Mouse (Mus musculus) embryonic facial prominence, embryonic 12.5 days (tissue): Measurements from ENCODE around the gene Wdfy3. TPM values are rescaled to one million over a fixed set of nuclear protein-coding genes. Genes with fewer than 3 reads are reported as not detected.
"Not testable (repeated sequence)": the region's sequence is repeated elsewhere in the genome, so short reads cannot be mapped to it uniquely, and the experiment has no call there.

Experiments used
- ATAC-seq: fragments of 200-750 bp; cut with Nextera tagmentation; 2 replicates; pipeline ENCODE4 v1.8.0; 2017; ENCODE audit not compliant: insufficient number of reproducible peaks, insufficient read depth, low FRiP score, low TSS enrichment
- H3K27ac ChIP-seq: fragments of 300-500 bp; sonication (generic); 2 replicates; pipeline ENCODE4 v1.5.1; 2016; ENCODE audit warnings: mild to moderate bottlenecking
- H3K27me3 ChIP-seq: fragments of 300-500 bp; sonication (generic); 2 replicates; pipeline ENCODE4 v1.6.1; 2016; ENCODE audit warnings: mild to moderate bottlenecking, moderate library complexity
- H3K36me3 ChIP-seq: fragments of 300-500 bp; sonication (generic); 2 replicates; pipeline ENCODE4 v1.6.1; 2016; ENCODE audit warnings: mild to moderate bottlenecking
- H3K4me1 ChIP-seq: fragments of 300-500 bp; sonication (generic); 2 replicates; pipeline ENCODE4 v1.6.1; 2016
- H3K4me2 ChIP-seq: fragments of 300-500 bp; sonication (generic); replicated peaks from 2 replicates; pipeline ENCODE4 v1.6.1; 2016; ENCODE audit warnings: mild to moderate bottlenecking, moderate library complexity
- H3K4me3 ChIP-seq: fragments of 300-500 bp; sonication (generic); 2 replicates; pipeline ENCODE4 v1.5.1; 2016; ENCODE audit warnings: mild to moderate bottlenecking
- H3K9ac ChIP-seq: fragments of 300-500 bp; sonication (generic); 2 replicates; pipeline ENCODE4 v1.6.1; 2016; ENCODE audit warnings: mild to moderate bottlenecking, moderate library complexity
- H3K9me3 ChIP-seq: fragments of 300-500 bp; sonication (generic); 2 replicates; pipeline ENCODE4 v1.6.1; 2016; ENCODE audit warnings: mild to moderate bottlenecking, moderate library complexity
- WGBS: fragments of 180-500 bp; shearing (Covaris S2); methylation state at CpG from one replicate; pipeline ENCODE4 v1.1.7; 2016; 5-methylcytosine and 5-hydroxymethylcytosine counted together
- polyA plus RNA-seq: library from polyadenylated mRNA; unstranded; fragments of >200 nt; fragmentation: Nextera tagmentation; extraction: Ambion mirVana; gene quantifications from 2 replicates; pipeline ENCODE4 v1.2.1, GENCODE M21; 2016

Gene Wdfy3
- polyA plus RNA-seq, 1 experiment from 2014 or later: 26.1 TPM

DNA sequence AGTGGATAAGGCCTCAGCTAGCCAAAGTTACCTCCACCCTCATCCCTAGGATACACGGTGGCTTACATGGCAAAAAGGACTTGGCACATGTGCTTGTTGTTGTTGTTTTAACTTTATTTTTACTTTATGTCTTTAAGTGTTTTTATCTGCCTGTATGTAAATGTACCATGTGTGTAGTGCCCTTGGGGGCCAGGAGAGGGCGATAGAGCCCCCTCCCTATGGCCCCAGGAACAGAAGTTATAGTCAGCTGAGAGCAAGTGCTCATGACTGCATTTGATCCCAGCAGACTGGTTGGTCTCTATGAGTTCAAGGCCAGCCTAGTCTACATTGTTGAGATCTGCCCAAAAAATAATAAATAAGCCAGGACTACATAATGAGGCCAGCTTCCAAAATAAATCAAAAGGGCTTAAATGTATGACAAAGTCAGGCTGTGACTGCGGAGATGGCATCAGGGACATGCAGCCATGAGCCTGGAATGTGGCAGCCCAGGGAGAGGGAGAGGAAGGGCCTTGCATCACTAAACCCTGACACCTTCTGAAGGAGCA lies 74.2 kb downstream of the Wdfy3 start:
- Histone ChIP-seq H3K36me3 (0 out of 2 replicates have a peak, but pooled peaks cover 2% of the 10 kb centered on the region), H3K9ac (no peak overlapping the region), H3K4me2 (no peak overlapping the region), H3K27ac (no peak overlapping the region), H3K9me3 (no peaks in the 10 kb centered on the region), H3K27me3 (no peaks in the 10 kb centered on the region), H3K4me1 (peaks cover 14% of the 10 kb centered on the region), H3K4me3 (no peak overlapping the region)
- no peak for ATAC-seq
- WGBS: 73% methylated on average over 3 of the region's 3 CpGs

DNA sequence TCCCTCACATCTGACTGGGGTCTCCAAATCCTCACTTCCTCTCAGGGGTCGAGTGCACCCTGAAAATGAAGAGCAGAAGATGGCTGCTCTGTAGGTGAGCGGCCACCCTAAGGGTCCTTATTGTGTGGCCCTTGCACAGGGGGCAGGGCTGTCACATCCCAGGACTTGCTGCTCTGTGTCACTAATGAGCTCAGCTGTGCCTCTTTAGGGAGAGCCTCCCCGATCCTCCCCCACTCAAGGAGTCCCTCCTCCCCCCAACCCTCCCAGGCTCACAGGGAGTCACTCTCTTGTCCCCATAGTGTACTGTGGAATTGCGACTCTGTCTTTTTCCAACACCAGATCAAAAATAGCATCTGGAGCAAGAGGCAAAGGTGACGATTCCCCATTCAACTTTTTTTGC lies 75.7 kb downstream of the Wdfy3 start:
- 57% methylated on average over 5 of the region's 5 CpGs for WGBS
- Histone ChIP-seq H3K4me3 (no peak overlapping the region), H3K9ac (no peak overlapping the region), H3K4me2 (no peak overlapping the region), H3K4me1 (peaks cover 10% of the 10 kb centered on the region), H3K9me3 (no peaks in the 10 kb centered on the region), H3K27ac (no peak overlapping the region), H3K27me3 (no peaks in the 10 kb centered on the region), H3K36me3 (0 out of 2 replicates have a peak, but pooled peaks cover 2% of the 10 kb centered on the region)
- no peak for ATAC-seq

DNA sequence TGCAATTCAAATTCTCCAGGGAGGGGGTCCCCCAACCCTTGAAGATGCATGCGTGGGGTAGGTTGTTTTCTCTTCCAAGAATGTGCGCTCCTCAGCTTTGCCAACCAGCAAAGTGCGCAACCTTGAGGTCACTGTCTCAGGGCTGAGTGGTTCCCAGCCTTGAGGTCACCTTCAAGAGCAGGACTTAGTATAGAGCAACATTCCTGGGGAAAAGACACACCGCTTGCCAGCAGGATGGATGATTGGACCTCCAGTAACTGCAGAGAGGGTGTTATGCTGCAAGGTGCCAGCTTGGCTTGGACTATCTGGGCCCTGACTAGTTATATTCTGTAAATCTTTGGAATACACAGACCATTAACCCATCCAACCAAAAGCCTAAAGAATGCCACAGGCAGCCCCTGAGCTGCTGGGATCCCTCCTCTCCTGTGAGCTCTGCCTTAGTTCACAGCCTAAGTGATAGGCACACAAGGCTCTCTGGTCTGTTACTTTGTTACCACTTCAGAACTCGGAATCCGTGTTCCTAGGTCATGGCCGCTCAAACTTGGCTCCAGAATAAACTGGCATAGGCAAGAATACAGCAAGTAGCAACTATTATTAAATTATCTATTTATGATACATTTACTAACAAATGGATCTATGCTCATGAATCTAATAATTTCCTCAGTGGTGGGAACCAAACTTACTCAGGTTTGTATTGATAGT lies 76.6 kb downstream of the Wdfy3 start:
- peaks cover 8% of the 10 kb centered on the region for H3K4me1 ChIP-seq
- H3K4me3 ChIP-seq: no peak overlapping the region
- WGBS: 92% methylated on average over 7 of the region's 7 CpGs
- H3K27me3 ChIP-seq: no peaks in the 10 kb centered on the region
- no peak overlapping the region for H3K4me2 ChIP-seq
- 0 out of 2 replicates have a peak, but pooled peaks cover 2% of the 10 kb centered on the region for H3K36me3 ChIP-seq
- no peak overlapping the region for H3K9ac ChIP-seq
- no peak for ATAC-seq
- no peaks in the 10 kb centered on the region for H3K9me3 ChIP-seq
- H3K27ac ChIP-seq: no peak overlapping the region

DNA sequence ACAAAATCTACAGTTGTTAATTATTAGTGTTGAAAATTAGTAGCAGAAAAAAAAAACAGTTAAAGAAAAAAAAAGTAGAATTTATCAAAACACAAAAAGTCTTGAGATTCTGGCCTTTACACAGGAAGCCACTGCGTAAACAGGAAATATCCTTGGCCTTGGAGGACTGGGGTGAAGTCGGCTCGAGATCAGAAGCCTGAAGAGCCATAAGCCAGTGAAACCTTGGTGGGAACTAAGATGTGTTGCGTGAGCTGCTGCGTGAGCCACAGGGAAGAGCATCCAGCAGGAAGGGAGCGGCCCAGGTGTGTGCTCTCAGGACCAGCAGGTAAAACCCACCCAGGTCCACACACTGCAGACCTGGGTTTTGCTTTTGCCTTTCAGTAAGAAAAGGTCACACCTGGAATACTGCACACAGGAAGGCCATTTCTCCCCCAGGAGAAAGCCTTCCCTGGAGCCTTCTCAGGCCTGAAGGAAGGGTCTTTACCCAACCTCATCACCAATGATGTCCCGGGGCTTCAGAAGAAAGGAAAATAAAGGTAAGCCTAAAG lies 79.3 kb downstream of the Wdfy3 start:
- peaks cover 8% of the 10 kb centered on the region for H3K4me1 ChIP-seq
- H3K9ac ChIP-seq: no peak overlapping the region
- H3K27me3 ChIP-seq: no peaks in the 10 kb centered on the region
- ATAC-seq: no peak
- 76% methylated on average over 7 of the region's 7 CpGs for WGBS
- H3K4me3 ChIP-seq: no peak overlapping the region
- H3K4me2 ChIP-seq: no peak overlapping the region
- H3K27ac ChIP-seq: no peak overlapping the region
- no peaks in the 10 kb centered on the region for H3K9me3 ChIP-seq
- no peaks in the 10 kb centered on the region for H3K36me3 ChIP-seq

DNA sequence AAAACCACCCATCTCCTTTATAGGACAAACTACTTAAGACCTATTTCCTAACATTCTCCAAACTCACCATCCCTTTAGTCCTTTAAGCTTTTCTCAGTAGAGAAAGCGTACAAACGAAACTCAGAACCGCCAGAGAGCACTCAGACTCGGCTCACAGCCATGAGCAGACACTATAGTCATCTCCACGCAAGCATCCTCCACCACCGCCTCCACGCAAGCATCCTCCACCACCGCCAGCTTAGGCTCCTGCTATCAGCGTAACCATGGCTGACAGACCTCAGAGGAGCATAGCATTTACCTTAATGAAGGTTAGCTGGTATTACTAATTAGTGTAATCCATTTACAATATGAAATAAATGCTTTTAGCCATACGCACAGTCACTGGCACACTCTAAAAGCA lies 81.2 kb downstream of the Wdfy3 start:
- no peaks in the 10 kb centered on the region for H3K27me3 ChIP-seq
- no peak overlapping the region for H3K4me2 ChIP-seq
- H3K4me1 ChIP-seq: peaks cover 8% of the 10 kb centered on the region
- ATAC-seq: no peak
- H3K36me3 ChIP-seq: no peaks in the 10 kb centered on the region
- H3K27ac ChIP-seq: no peak overlapping the region
- no peak overlapping the region for H3K4me3 ChIP-seq
- no peak overlapping the region for H3K9ac ChIP-seq
- no peaks in the 10 kb centered on the region for H3K9me3 ChIP-seq
- 92% methylated on average over 10 of the region's 10 CpGs for WGBS

DNA sequence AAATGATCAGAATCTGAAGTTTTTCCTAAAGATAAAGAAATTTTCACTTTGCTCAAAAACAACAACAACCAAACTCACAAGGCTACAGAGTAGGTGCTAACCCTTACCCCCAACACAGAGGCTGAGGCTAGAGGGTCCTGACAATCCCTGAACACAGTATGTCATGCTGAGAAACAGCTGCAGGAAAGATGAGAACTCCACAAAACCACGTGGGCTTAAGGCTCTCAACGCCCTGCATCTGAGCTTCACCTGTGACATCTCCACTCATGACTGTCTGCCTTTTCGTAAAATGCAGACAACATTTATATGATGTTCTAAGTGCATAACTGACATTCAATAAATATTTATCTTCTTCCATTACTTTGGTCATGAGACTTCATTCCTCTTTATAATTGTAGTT lies 83.0 kb downstream of the Wdfy3 start:
- ATAC-seq: no peak
- Histone ChIP-seq H3K9me3 (no peaks in the 10 kb centered on the region), H3K4me3 (no peak overlapping the region), H3K27me3 (no peaks in the 10 kb centered on the region), H3K27ac (no peak overlapping the region), H3K4me1 (peaks cover 8% of the 10 kb centered on the region), H3K36me3 (0 out of 2 replicates have a peak, but pooled peaks cover 1% of the 10 kb centered on the region), H3K9ac (no peak overlapping the region), H3K4me2 (no peak overlapping the region)
- WGBS: 66% methylated on average over 3 of the region's 3 CpGs

DNA sequence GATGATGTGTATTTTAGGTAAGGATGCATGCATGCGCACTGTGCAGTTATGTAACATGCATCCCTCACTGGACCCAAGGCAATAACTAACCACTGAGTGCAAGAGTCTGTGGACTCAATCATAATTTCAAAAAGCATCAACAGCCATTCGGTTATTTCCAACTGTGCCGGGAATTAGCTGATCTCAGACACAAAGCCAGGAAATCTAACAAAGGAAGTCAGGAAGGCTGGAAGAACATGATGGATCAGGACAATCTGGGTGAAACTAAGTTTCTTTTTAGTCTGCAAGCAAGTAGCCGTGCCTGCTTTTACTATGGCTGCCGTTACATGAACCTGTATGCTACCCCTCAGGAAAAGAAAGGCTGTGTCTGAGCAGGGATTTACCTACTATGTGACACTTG lies 87.5 kb downstream of the Wdfy3 start:
- Histone ChIP-seq H3K4me1 (no peaks in the 10 kb centered on the region), H3K4me3 (no peak overlapping the region), H3K27me3 (no peaks in the 10 kb centered on the region), H3K9ac (no peak overlapping the region), H3K27ac (no peak overlapping the region), H3K36me3 (peaks cover 24% of the 10 kb centered on the region), H3K4me2 (no peak overlapping the region), H3K9me3 (no peaks in the 10 kb centered on the region)
- 91% methylated on average over 5 of the region's 5 CpGs for WGBS
- no peak for ATAC-seq

DNA sequence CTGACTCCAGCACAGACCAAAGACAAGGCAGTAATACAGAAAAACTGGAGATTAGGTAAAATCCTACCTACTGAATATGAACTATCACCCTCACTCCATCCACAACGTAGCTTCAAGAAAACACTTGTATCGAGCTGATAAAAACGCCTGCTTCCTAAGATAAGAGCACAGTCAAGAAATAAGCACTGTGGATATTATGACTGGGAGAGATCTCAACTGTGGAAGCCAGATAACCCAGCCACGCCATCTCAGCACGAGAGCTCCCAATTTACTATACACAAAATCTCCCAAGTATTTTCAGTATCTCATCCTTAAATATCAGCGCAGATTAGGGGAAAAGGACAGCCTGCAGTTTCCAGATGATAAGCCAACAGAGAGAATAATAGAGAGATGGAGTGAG lies 90.1 kb downstream of the Wdfy3 start:
- Histone ChIP-seq H3K4me2 (no peak overlapping the region), H3K4me1 (no peaks in the 10 kb centered on the region), H3K9ac (no peak overlapping the region), H3K27ac (no peak overlapping the region), H3K27me3 (no peaks in the 10 kb centered on the region), H3K36me3 (peaks cover 24% of the 10 kb centered on the region), H3K4me3 (no peak overlapping the region), H3K9me3 (no peaks in the 10 kb centered on the region)
- ATAC-seq: no peak
- 93% methylated on average over 6 of the region's 6 CpGs for WGBS

DNA sequence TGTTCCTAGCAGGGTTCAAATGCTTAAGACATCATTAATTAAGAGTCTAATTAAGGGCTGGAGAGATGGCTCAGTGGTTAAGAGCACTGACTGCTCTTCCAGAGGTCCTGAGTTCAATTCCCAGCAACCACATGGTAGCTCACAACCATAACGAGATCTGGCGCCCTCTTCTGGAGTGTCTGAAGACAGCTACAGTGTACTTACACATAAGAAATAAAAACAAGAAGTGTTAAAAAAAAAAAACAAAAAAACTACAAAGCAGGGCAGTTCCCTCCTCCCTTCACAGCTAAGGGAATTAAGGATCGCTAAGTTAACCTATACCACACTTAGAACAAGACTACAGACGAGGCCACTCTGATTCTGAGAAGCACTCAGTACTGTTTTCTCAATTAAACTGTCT lies 97.1 kb downstream of the Wdfy3 start:
- not testable (repeated sequence) for H3K4me3 ChIP-seq, H3K27ac ChIP-seq, H3K27me3 ChIP-seq, H3K36me3 ChIP-seq, H3K4me2 ChIP-seq, ATAC-seq, H3K9me3 ChIP-seq, H3K9ac ChIP-seq
- peaks cover 13% of the 10 kb centered on the region; the same call in 1 of the 2 replicates for H3K4me1 ChIP-seq
- 72% methylated on average over 4 of the region's 4 CpGs for WGBS

DNA sequence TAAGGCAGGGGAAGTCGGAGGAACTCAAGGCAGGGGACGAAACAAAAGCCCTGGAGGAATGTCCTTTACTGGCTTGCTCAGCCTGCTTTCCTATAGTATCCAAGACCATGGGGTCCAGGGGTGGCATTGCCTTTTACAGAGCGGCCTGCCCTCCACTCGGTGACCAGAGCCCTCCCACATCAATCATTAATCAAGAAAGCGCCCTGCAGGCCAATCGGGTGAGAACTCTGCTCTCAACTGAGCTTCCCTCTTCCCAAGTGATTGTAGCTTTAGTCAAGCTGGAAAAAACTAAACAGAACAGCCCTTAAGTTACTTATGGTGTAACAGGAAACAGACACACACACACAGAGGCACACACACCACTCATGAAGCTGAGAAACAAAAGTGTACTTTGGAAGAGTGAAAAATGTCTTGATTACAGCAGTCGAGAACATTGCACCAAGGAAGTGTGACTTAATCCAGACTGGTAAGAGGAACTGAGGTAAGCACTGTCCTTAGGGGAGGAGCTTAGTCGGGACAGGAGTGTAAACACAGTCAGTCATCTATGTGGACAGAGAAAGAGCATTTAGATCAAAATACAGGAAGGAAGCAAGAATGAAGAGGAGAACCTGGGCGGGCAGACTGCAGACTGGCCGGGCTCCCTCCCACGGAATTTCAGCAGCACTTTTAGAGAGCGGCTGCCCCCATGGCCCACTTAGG lies 101.4 kb downstream of the Wdfy3 start:
- peaks cover 13% of the 10 kb centered on the region; the same call in 1 of the 2 replicates for H3K4me1 ChIP-seq
- no peak overlapping the region for H3K9ac ChIP-seq
- H3K4me3 ChIP-seq: no peak overlapping the region
- peaks cover 8% of the 10 kb centered on the region for H3K36me3 ChIP-seq
- ATAC-seq: no peak
- H3K9me3 ChIP-seq: no peaks in the 10 kb centered on the region
- H3K27ac ChIP-seq: peak overlapping the region; percentile 58; the same call in 1 of the 2 replicates
- WGBS: 38% methylated on average over 12 of the region's 12 CpGs
- no peaks in the 10 kb centered on the region for H3K27me3 ChIP-seq
- no peak overlapping the region for H3K4me2 ChIP-seq

DNA sequence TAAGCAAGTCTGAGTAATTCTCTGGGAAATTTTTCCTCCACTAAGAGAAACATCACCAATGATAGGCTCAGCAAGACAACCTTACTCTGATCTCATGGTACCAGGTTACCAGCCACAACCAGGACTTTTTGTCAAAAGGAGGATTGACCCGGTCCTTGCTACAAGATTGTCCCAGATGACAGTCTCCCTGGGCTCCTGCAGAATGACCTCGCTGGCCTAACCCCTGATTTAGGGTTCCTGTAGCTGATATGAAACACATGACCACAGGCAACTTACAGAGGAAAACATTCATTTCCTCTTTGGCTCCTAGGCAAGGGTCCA lies 101.9 kb downstream of the Wdfy3 start:
- peaks cover 8% of the 10 kb centered on the region for H3K36me3 ChIP-seq
- 32% methylated on average over 2 of the region's 2 CpGs for WGBS
- H3K4me2 ChIP-seq: no peak overlapping the region
- no peaks in the 10 kb centered on the region for H3K9me3 ChIP-seq
- H3K4me1 ChIP-seq: peaks cover 13% of the 10 kb centered on the region; the same call in 1 of the 2 replicates
- no peak for ATAC-seq
- no peaks in the 10 kb centered on the region for H3K27me3 ChIP-seq
- no peak overlapping the region for H3K9ac ChIP-seq
- 0 out of 2 replicates have a peak overlapping the region, but pooled peaks have one; percentile 58 for H3K27ac ChIP-seq
- no peak overlapping the region for H3K4me3 ChIP-seq

DNA sequence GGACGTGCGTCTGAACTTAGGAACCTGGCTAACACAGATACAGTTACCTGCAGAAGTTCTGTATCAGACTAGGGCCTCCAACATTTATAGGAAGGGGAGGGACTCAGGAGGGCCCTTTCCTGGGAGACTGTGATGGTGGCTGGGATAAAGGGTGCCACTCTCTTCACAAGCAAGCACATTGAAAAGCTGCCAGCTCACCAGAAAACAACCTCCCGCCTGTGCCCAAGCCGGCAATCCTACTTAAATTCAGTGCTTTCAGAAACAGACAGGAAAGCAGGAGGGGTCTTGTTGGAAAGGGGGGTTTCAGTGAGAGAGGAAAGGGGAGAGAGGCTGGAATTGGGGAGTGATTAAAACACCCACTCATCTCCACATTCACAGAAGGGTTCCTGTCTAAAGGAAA lies 106.9 kb downstream of the Wdfy3 start:
- ATAC-seq: no peak
- H3K36me3 ChIP-seq: peaks cover 41% of the 10 kb centered on the region
- WGBS: 79% methylated on average over 4 of the region's 4 CpGs
- H3K27me3 ChIP-seq: no peaks in the 10 kb centered on the region
- no peak overlapping the region for H3K27ac ChIP-seq
- no peak overlapping the region for H3K4me3 ChIP-seq
- H3K4me1 ChIP-seq: no peaks in the 10 kb centered on the region; the same call in 1 of the 2 replicates
- no peak overlapping the region for H3K4me2 ChIP-seq
- no peaks in the 10 kb centered on the region for H3K9me3 ChIP-seq
- no peak overlapping the region for H3K9ac ChIP-seq
